Mouse (Mus musculus) bone marrow macrophage, adult 2 months (primary cell): ENCODE data around the gene Gclc.

ENCODE experiments used
- CTCF ChIP-seq: IDR thresholded peaks from 2 replicates; pipeline ENCODE4 v1.5.1; 2012; ENCODE audit warnings: low read depth, mild to moderate bottlenecking, low read length, moderate library complexity
- POLR2A ChIP-seq: IDR thresholded peaks from 2 replicates; pipeline ENCODE4 v1.6.1; 2012; ENCODE audit warnings: mild to moderate bottlenecking, low read depth, low read length, borderline replicate concordance

DNA sequence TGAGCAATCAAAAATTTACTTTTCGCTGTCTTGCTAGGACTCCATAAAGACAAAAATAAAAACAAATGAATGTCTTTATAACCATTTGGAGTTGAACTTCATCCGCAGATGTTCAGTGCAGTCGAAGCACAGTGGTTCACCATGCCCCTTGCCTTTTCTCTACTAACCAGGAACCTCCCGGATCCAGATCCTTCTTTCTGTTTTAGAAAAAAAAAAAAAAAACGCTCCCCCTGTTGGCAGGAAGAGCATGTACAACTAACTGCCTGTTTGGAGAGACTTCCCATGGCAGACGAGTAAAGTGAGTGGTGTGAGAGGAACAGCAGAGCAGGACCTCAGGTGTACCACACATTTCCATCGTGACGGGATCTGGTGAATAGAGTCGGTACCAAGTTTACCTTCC lies 1.7 kb downstream of the Gclc start:
- 0 out of 2 replicates have a peak, but pooled peaks have one; percentile 25 for TF ChIP-seq CTCF
- no peak for TF ChIP-seq POLR2A
